Mouse (Mus musculus) thymus, adult 2 months (tissue): ENCODE data around the gene Ube2f. TPM values are rescaled to one million over a fixed set of nuclear protein-coding genes. Genes with fewer than 3 reads are reported as not detected.

ENCODE experiments used
- DNase-seq: peaks from one replicate; pipeline ENCODE4 v3.0.0; 2021
- H3K27ac ChIP-seq: fragments of 200-500 bp; 2 replicates; pipeline ENCODE4 v1.5.1; 2012; ENCODE audit warnings: low read length, control low read depth; ENCODE audit not compliant: control insufficient read depth, insufficient read depth
- H3K27me3 ChIP-seq: fragments of 200-500 bp; 2 replicates; pipeline ENCODE4 v1.6.1; 2012; ENCODE audit warnings: mild to moderate bottlenecking, low read length, moderate library complexity, mixed read lengths; ENCODE audit not compliant: control insufficient read depth, insufficient read depth
- H3K36me3 ChIP-seq: fragments of 200-500 bp; 2 replicates; pipeline ENCODE4 v1.6.1; 2012; ENCODE audit warnings: mild to moderate bottlenecking, low read length, moderate library complexity; ENCODE audit not compliant: control insufficient read depth, insufficient read depth
- H3K4me1 ChIP-seq: fragments of 200-500 bp; replicated peaks from 2 replicates; pipeline ENCODE4 v1.6.1; 2012; ENCODE audit warnings: low read length; ENCODE audit not compliant: control insufficient read depth, insufficient read depth
- H3K4me3 ChIP-seq: fragments of 200-500 bp; 2 replicates; pipeline ENCODE4 v1.5.1; 2012; ENCODE audit warnings: mild to moderate bottlenecking, low read length, control low read depth, moderate library complexity; ENCODE audit not compliant: control insufficient read depth, insufficient read depth
- CTCF ChIP-seq: fragments of 200-500 bp; IDR thresholded peaks from 2 replicates; pipeline ENCODE4 v1.5.1; 2012; ENCODE audit warnings: mild to moderate bottlenecking, control low read depth, low read length, moderate library complexity, borderline replicate concordance; ENCODE audit not compliant: control insufficient read depth, poor library complexity, insufficient read depth; ENCODE audit errors: extremely low read depth
- POLR2A ChIP-seq: fragments of 200-500 bp; IDR thresholded peaks from 2 replicates; pipeline ENCODE4 v1.6.1; 2012; ENCODE audit warnings: mild to moderate bottlenecking, low read length, control low read depth, moderate library complexity; ENCODE audit not compliant: control insufficient read depth, poor library complexity, insufficient read depth; ENCODE audit errors: extremely low read depth
- WGBS: fragments of 180-500 bp; shearing (Covaris S2); methylation state at CpG from one replicate; pipeline ENCODE4 v1.1.7; 2018; 5-methylcytosine and 5-hydroxymethylcytosine counted together
- polyA plus RNA-seq: library from polyadenylated mRNA; depleted of rRNA; stranded (reverse); fragments of >200 nt; gene quantifications from 2 replicates; pipeline ENCODE4 v1.2.3, GENCODE M21; 2012

Ube2f gene
- polyA plus RNA-seq, 1 experiment, result 36.7 TPM

GRCm38 (mm10) chr1:91231142-91231541, 19.0 kb upstream of the Ube2f start:
- TF ChIP-seq CTCF, result no peak
- TF ChIP-seq POLR2A, result no peak
- Histone ChIP-seq H3K4me1 (peaks cover 17% of the 10 kb centered on the region), H3K27me3 (no peaks in the 10 kb centered on the region), H3K36me3 (no peaks in the 10 kb centered on the region), H3K27ac (no peak overlapping the region), H3K4me3 (no peak overlapping the region)
- WGBS, result 15% methylated on average over 6 of the region's 6 CpGs
- DNase-seq, result no peak

- Histone ChIP-seq H3K4me3 (no peak overlapping the region), H3K27me3 (no peaks in the 10 kb centered on the region), H3K36me3 (no peaks in the 10 kb centered on the region), H3K27ac (no peak overlapping the region), H3K4me1 (peaks cover 14% of the 10 kb centered on the region)
- DNase-seq, result no peak
- TF ChIP-seq POLR2A (no peak), CTCF (no peak)
- WGBS, result 62% methylated on average over 5 of the region's 5 CpGs
These were observed 18.2 kb upstream of the Ube2f start for GRCm38 (mm10) chr1:91231896-91232295.

- no peak for DNase-seq
- no peak overlapping the region for H3K27ac ChIP-seq
- H3K4me3 ChIP-seq, result no peak overlapping the region
- peaks cover 5% of the 10 kb centered on the region for H3K4me1 ChIP-seq
- H3K36me3 ChIP-seq, result no peaks in the 10 kb centered on the region
- TF ChIP-seq POLR2A, result no peak
- TF ChIP-seq CTCF, result no peak
- WGBS, result 3% methylated on average over 5 of the region's 5 CpGs
- H3K27me3 ChIP-seq, result no peaks in the 10 kb centered on the region
These were observed 14.7 kb upstream of the Ube2f start for GRCm38 (mm10) chr1:91235395-91235794.

DNA sequence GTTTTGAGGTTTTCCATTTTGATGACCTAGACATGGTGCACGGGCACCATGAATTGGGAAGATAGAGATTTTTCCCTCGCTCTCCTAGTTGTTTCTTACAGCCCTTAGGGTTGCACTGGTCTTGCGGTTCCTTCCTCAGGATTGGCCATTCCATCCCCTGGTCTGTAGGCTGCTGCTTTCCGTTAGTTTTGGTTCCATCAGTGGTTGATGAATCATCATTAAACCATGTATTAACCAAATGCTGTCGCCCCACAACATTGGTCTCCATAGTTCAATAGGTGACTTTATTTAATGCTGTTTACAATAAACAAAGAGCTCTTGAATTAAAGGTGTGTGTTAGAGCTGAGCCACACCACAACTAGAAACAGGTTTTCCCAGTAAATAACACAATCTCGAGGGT, 12.4 kb upstream of the Ube2f start:
- no peaks in the 10 kb centered on the region for H3K27me3 ChIP-seq
- no peak overlapping the region for H3K27ac ChIP-seq
- no peaks in the 10 kb centered on the region for H3K36me3 ChIP-seq
- WGBS, result 84% methylated on average over 6 of the region's 6 CpGs
- no peak overlapping the region for H3K4me3 ChIP-seq
- TF ChIP-seq POLR2A (no peak), CTCF (no peak)
- peaks cover 13% of the 10 kb centered on the region for H3K4me1 ChIP-seq
- no peak for DNase-seq

DNA sequence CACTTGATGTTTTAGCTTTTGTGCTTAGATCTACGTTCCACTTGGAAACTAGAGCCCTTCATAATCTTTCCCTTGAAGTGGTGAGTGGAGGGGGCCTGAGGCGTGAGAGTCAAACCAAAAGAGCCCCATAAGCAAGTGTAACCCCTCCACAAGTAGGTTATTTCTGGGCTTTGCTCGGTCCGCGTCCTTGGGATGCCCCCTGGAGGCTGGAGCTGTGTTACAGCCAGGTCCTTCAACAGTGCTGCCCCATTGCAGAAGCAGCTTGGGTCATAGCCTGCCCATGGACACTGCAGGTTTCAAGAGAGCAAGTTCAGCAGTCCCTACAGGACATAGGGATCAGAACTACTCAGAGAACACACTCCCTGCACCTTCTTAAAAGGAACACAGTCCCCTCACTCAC, 11.0 kb upstream of the Ube2f start:
- Histone ChIP-seq H3K4me3 (no peak overlapping the region), H3K27me3 (no peaks in the 10 kb centered on the region), H3K4me1 (peaks cover 13% of the 10 kb centered on the region), H3K27ac (no peak overlapping the region), H3K36me3 (no peaks in the 10 kb centered on the region)
- 6% methylated on average over 5 of the region's 5 CpGs for WGBS
- TF ChIP-seq CTCF (peak; percentile 75; the same call in 1 of the 2 replicates), POLR2A (no peak)
- DNase-seq, result peak; percentile 75

- TF ChIP-seq CTCF (no peak), POLR2A (no peak)
- WGBS, result 74% methylated on average over 1 of the region's 1 CpGs
- Histone ChIP-seq H3K4me1 (peaks cover 13% of the 10 kb centered on the region), H3K36me3 (no peaks in the 10 kb centered on the region), H3K27ac (no peak overlapping the region), H3K4me3 (no peak overlapping the region), H3K27me3 (no peaks in the 10 kb centered on the region)
- DNase-seq, result no peak
These were observed 10.3 kb upstream of the Ube2f start for GRCm38 (mm10) chr1:91239800-91240199.

- H3K36me3 ChIP-seq, result no peaks in the 10 kb centered on the region
- no peak overlapping the region for H3K4me3 ChIP-seq
- H3K4me1 ChIP-seq, result peaks cover 10% of the 10 kb centered on the region
- no peak for DNase-seq
- peak overlapping the region; percentile 84 for H3K27ac ChIP-seq
- WGBS, result 94% methylated on average over 1 of the region's 1 CpGs
- no peaks in the 10 kb centered on the region for H3K27me3 ChIP-seq
- TF ChIP-seq CTCF, result no peak
- no peak for TF ChIP-seq POLR2A
These were observed 9.4 kb upstream of the Ube2f start for GRCm38 (mm10) chr1:91240685-91241084.
